Mouse (Mus musculus) kidney, adult 2 months (tissue): ENCODE measurements at regions not wholly inside any gene's neighbourhood (a gene's known extent, or its start where the extent isn't known, plus 50 kb on each side); places are given as distances from the start of the nearest gene placed in this dataset.

Experiments used
- DNase-seq: peaks from one replicate; pipeline ENCODE4 v3.0.0; 2021
- H3K27ac ChIP-seq: fragments of 200-500 bp; 2 replicates; pipeline ENCODE4 v1.5.1; 2012; ENCODE audit warnings: low read depth, low read length, control low read depth, inconsistent platforms; ENCODE audit not compliant: insufficient read depth
- H3K27me3 ChIP-seq: fragments of 200-500 bp; replicated peaks from 2 replicates; pipeline ENCODE4 v1.6.1; 2012; ENCODE audit warnings: mild to moderate bottlenecking, moderate library complexity, low read length, inconsistent platforms; ENCODE audit not compliant: control insufficient read depth, insufficient read depth
- H3K36me3 ChIP-seq: fragments of 200-500 bp; 2 replicates; pipeline ENCODE4 v1.6.1; 2012; ENCODE audit warnings: mild to moderate bottlenecking, moderate library complexity, low read length, inconsistent platforms; ENCODE audit not compliant: control insufficient read depth, insufficient read depth
- H3K4me1 ChIP-seq: fragments of 200-500 bp; 2 replicates; pipeline ENCODE4 v1.6.1; 2011; ENCODE audit warnings: low read length; ENCODE audit not compliant: control insufficient read depth, insufficient read depth
- H3K4me3 ChIP-seq: fragments of 200-500 bp; 2 replicates; pipeline ENCODE4 v1.5.1; 2011; ENCODE audit warnings: mild to moderate bottlenecking, low read depth, low read length, control low read depth; ENCODE audit not compliant: insufficient read depth
- CTCF ChIP-seq: fragments of 200-500 bp; conservative IDR thresholded peaks from 2 replicates; pipeline ENCODE4 v1.5.1; 2011; ENCODE audit warnings: low read depth, mild to moderate bottlenecking, control low read depth, low read length, moderate library complexity, mixed read lengths; ENCODE audit not compliant: insufficient read depth, insufficient read length
- POLR2A ChIP-seq: fragments of 200-500 bp; IDR thresholded peaks from one replicate; pipeline ENCODE4 v1.6.1; 2011; ENCODE audit warnings: low read depth, low read length, control low read depth
- WGBS: fragments of 180-500 bp; shearing (Covaris S2); methylation state at CpG from one replicate; pipeline ENCODE4 v1.1.7; 2018; 5-methylcytosine and 5-hydroxymethylcytosine counted together

DNA sequence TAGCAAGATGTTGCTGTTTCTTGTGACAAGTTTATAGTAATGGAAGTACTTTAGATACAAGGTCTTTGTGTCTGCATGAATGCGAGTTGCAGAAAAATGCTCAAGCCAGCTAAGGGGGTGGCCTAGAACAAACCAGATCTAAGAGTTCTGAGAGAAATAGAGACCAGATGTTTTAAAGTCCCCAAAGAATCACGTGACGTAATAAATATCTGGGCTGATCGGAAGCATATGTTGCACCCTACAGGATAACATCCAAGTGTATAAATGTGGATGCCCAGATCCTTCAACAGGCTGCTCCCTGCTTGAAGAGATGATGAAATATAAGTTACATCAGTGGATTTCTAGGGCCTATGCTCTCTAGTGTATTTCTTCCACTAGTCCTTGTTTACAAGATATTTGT lies 77.7 kb upstream of the Lpar1 start:
- WGBS, result 78% methylated on average over 4 of the region's 4 CpGs
- TF ChIP-seq POLR2A, result no peak
- TF ChIP-seq CTCF, result no peak
- Histone ChIP-seq H3K36me3 (no peaks in the 10 kb centered on the region), H3K27ac (no peak overlapping the region), H3K4me3 (no peak overlapping the region), H3K27me3 (no peaks in the 10 kb centered on the region; the same call in 1 of the 2 replicates), H3K4me1 (no peaks in the 10 kb centered on the region)
- no peak for DNase-seq

GRCm38 (mm10) chr4:58627021-58627420 lies 73.3 kb upstream of the Lpar1 start:
- no peaks in the 10 kb centered on the region for H3K4me1 ChIP-seq
- H3K4me3 ChIP-seq, result no peak overlapping the region
- 71% methylated on average over 7 of the region's 7 CpGs for whole genome bisulfite sequencing
- TF ChIP-seq POLR2A (no peak), CTCF (no peak)
- H3K27ac ChIP-seq, result no peak overlapping the region
- DNase-seq, result no peak
- no peaks in the 10 kb centered on the region for H3K27me3 ChIP-seq
- H3K36me3 ChIP-seq, result no peaks in the 10 kb centered on the region

DNA sequence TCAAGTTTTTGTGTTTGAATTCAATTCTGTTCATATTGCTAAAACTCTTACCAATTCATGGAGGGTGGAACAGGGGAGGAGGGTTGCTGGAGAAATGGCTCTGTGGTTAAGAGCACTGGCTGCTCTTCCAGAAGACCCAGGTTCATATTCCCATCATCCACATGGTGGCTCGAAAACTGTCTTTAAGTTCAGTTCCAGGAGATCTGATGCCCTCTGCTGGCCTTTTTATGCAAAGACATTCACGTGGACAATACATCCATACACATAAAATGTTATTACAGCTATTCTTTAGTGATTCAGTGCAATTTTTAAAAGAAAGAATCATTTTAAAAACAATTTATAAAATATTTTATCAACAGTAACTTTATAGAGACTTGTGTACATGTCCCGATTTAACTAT lies 70.4 kb upstream of the Lpar1 start:
- TF ChIP-seq CTCF (0 out of 2 replicates have a peak, but pooled peaks have one; percentile 3), POLR2A (no peak)
- 85% methylated on average over 3 of the region's 3 CpGs for WGBS
- no peak overlapping the region for H3K27ac ChIP-seq
- H3K4me3 ChIP-seq, result no peak overlapping the region
- no peaks in the 10 kb centered on the region for H3K27me3 ChIP-seq
- no peaks in the 10 kb centered on the region for H3K4me1 ChIP-seq
- no peaks in the 10 kb centered on the region for H3K36me3 ChIP-seq
- no peak for DNase-seq

DNA sequence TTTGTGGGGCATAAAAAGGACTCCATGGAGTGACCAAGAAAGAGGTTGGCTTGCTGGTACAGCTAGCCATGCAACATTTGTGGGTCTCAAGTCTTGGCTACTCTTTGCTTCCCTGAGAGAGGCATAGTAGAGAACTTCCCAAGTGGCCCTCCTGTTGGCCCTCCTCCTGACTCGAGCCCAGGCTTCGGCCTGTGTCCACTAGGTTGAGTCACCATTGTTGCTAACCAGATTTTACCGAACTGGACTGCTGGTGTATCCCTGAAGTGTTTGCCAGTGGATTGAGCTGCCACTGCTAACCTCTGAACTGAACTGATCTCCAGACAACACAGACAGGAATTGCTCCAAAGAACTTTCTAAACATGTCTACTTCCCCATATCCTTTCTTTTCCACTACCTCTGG lies 66.9 kb upstream of the Lpar1 start:
- 91% methylated on average over 3 of the region's 3 CpGs for WGBS
- no peak overlapping the region for H3K4me3 ChIP-seq
- no peaks in the 10 kb centered on the region for H3K4me1 ChIP-seq
- no peaks in the 10 kb centered on the region for H3K36me3 ChIP-seq
- no peak overlapping the region for H3K27ac ChIP-seq
- no peak for DNase-seq
- TF ChIP-seq CTCF (no peak), POLR2A (no peak)
- no peaks in the 10 kb centered on the region for H3K27me3 ChIP-seq

DNA sequence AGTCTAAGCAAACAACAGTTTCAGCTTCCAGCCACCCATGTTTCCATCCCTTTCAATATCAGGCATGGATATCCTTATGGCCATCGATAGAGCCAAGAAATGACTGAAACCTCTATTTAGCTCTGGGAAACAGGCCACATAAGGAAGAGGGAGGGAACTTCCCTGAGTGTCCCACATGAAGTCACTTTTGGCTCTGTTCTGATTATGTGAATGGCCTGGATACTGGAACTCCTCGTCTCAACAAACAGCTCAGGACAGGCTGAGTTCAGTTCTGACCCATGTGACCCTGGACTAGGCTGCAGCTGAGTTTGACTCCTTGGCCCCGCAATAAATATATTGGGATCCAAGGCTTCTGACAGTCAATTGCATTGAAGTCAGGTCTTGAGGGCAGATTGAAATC lies 63.6 kb upstream of the Lpar1 start:
- no peak for DNase-seq
- no peak overlapping the region for H3K27ac ChIP-seq
- H3K4me1 ChIP-seq, result no peaks in the 10 kb centered on the region
- WGBS, result 72% methylated on average over 3 of the region's 3 CpGs
- no peak for TF ChIP-seq POLR2A
- TF ChIP-seq CTCF, result no peak
- H3K36me3 ChIP-seq, result no peaks in the 10 kb centered on the region
- H3K4me3 ChIP-seq, result no peak overlapping the region
- no peaks in the 10 kb centered on the region for H3K27me3 ChIP-seq

DNA sequence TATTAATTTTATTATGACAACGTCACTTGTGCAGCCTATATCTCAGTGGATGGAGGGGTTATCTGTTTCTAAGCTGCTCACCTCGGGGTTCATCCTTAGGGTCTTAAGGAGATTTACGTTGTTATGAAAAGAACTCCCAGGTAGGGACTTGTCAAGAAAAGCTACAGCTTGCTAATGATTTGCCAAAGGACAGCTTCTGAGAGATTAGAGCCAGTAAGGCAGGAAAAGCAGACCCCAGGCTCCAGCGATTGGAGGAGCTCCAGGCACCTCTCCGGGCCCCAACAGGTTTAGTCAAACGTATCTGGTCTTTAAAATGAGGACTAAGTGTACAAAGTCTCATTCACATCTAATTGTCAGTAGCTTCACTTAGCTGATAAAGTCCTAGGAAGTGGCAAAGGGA lies 59.8 kb upstream of the Lpar1 start:
- DNase-seq, result no peak
- Histone ChIP-seq H3K4me3 (no peak overlapping the region), H3K27ac (no peak overlapping the region), H3K36me3 (no peaks in the 10 kb centered on the region), H3K4me1 (no peaks in the 10 kb centered on the region), H3K27me3 (no peaks in the 10 kb centered on the region)
- TF ChIP-seq POLR2A (no peak), CTCF (no peak)
- WGBS, result 48% methylated on average over 6 of the region's 6 CpGs

GRCm38 (mm10) chr4:58613022-58613421 lies 59.3 kb upstream of the Lpar1 start:
- H3K36me3 ChIP-seq, result no peaks in the 10 kb centered on the region
- no peak overlapping the region for H3K4me3 ChIP-seq
- H3K4me1 ChIP-seq, result no peaks in the 10 kb centered on the region
- peak; percentile 4 for DNase-seq
- no peak for TF ChIP-seq POLR2A
- TF ChIP-seq CTCF, result no peak
- 74% methylated on average over 3 of the region's 3 CpGs for WGBS
- H3K27me3 ChIP-seq, result no peaks in the 10 kb centered on the region
- no peak overlapping the region for H3K27ac ChIP-seq

- Histone ChIP-seq H3K27ac (no peak overlapping the region), H3K4me3 (no peak overlapping the region), H3K4me1 (no peaks in the 10 kb centered on the region), H3K27me3 (no peaks in the 10 kb centered on the region), H3K36me3 (no peaks in the 10 kb centered on the region)
- no peak for DNase-seq
- WGBS, result 95% methylated on average over 2 of the region's 2 CpGs
- TF ChIP-seq CTCF (no peak), POLR2A (no peak)
Measured at GRCm38 (mm10) chr4:58607491-58607890, 53.8 kb upstream of the Lpar1 start.
